Mouse (Mus musculus): ENCODE results near the gene Kif18b. TPM values are rescaled to one million over a fixed set of nuclear protein-coding genes. Genes with fewer than 3 reads are reported as not detected.

Kif18b gene
- total and polyA plus RNA-seq, 3 experiments: 36.1 to 116 (median 45.7) TPM

DNA sequence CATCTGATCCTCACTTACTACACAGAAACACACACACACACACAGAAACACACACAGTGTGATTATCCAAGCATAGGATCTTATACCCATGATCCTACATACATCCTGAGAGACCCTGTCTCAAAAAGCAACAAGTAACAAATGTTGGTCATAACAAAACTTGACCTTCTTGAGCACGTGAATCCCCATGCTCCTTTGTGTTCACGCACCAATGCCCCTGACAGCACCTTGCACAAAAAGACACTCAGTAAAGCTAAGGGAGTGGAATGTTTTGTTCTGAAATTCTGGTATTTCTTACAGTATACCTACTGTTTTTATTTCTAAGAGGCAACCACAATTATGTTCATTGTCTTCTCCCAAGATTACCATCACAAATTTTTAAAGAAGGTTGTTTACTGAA is 45.4 kb downstream of the Kif18b start:
- peaks cover 0 to 17% of the 10 kb centered on the region in 2 experiments; a peak in 3 of 4 replicates for H3K4me1 ChIP-seq (ENCODE audit: control insufficient read depth in 1 of 2, insufficient read depth in 2 of 2, low read length in 2 of 2)
- no peak for DNase-seq (ENCODE audit: low read depth, low spot score)
- TF ChIP-seq GABPA (IDR thresholded peaks at IDR 0.05; ENCODE audit: low read depth, low read length): no peak
- no peak for TF ChIP-seq UBTF (IDR thresholded peaks at IDR 0.05; ENCODE audit: borderline replicate concordance, insufficient read depth, low read depth, low read length)
- TF ChIP-seq ETS1 (IDR thresholded peaks at IDR 0.05; ENCODE audit: low read depth, low read length): no peak
- TF ChIP-seq RCOR1 (IDR thresholded peaks at IDR 0.05; ENCODE audit: low read depth, low read length): no peak
- TF ChIP-seq HCFC1 (IDR thresholded peaks at IDR 0.05; ENCODE audit: low read depth, low read length): no peak
- no peak for TF ChIP-seq JUND (IDR thresholded peaks at IDR 0.05; ENCODE audit: low read depth, low read length)
- no peak for TF ChIP-seq MYC (IDR thresholded peaks at IDR 0.05; ENCODE audit: low read depth, low read length)
- TF ChIP-seq CHD1 (IDR thresholded peaks at IDR 0.05; ENCODE audit: low read depth, low read length): no peak
- TF ChIP-seq CTCF (IDR thresholded peaks at IDR 0.05 in 2 of 3, conservative IDR thresholded peaks at IDR 0.05 in 1 of 3; ENCODE audit: control insufficient read depth in 1 of 3, insufficient read depth in 1 of 3, low read depth in 2 of 3, low read length in 3 of 3, poor library complexity in 1 of 3, severe bottlenecking in 1 of 3): no peak
- H3K9ac ChIP-seq (ENCODE audit: control insufficient read depth, low read depth, low read length, poor library complexity, severe bottlenecking): peak overlapping the region; percentile 89
- H3K79me2 ChIP-seq (ENCODE audit: control insufficient read depth, insufficient read depth, low read length, poor library complexity): peaks cover 25% of the 10 kb centered on the region
- H3K27ac ChIP-seq (ENCODE audit: control insufficient read depth, low read depth, low read length): no peak overlapping the region
- H3K36me3 ChIP-seq (ENCODE audit: control insufficient read depth in 1 of 2, insufficient read depth in 2 of 2, low read length in 2 of 2): peaks cover 14 to 19% of the 10 kb centered on the region in 2 experiments
- peak overlapping the region in 1 of 2 experiments; percentile 55; a peak in 2 of 4 replicates for H3K4me3 ChIP-seq (ENCODE audit: control insufficient read depth in 1 of 2, insufficient read depth in 1 of 2, low read depth in 2 of 2, low read length in 2 of 2)
- H3K27me3 ChIP-seq (ENCODE audit: control insufficient read depth in 1 of 2, insufficient read depth in 2 of 2, low read length in 2 of 2): no peaks in the 10 kb centered on the region
- H3K9me3 ChIP-seq (replicated peaks; ENCODE audit: insufficient read depth, low read length): no peaks in the 10 kb centered on the region

DNA sequence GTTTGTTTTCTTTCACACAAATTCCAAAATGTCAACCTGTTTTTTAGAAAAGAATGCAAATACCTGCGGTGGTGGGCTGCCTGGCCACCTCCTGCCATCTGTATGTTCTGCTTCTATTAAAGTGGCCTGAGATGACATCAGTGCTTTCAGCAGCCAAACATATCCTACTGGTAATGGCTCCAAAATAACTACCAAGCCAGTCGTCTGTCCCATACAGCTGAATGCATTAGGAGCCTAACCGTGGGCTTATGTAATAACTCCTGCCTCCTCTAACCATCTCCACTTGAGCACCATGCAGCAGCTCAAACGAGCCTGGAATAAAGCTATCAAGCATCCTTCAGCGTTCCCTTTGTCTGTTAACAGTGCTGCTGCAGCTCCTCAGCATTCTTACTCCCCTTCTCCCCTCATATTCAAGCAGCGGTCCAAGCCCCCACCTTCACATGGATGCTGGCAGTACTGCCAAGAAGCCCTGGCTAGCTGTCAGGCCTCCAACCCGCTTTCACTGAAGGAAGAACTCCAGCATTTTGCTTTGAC is 50.1 kb downstream of the Kif18b start:
- DNase-seq (ENCODE audit: low read depth, low spot score): no peak
- Histone ChIP-seq H3K79me2 (ENCODE audit: control insufficient read depth, insufficient read depth, low read length, poor library complexity) (peaks cover 19% of the 10 kb centered on the region), H3K27me3 (ENCODE audit: control insufficient read depth in 1 of 2, insufficient read depth in 2 of 2, low read length in 2 of 2) (no peaks in the 10 kb centered on the region), H3K36me3 (ENCODE audit: control insufficient read depth in 1 of 2, insufficient read depth in 2 of 2, low read length in 2 of 2) (peaks cover 8 to 21% of the 10 kb centered on the region in 2 experiments), H3K4me1 (ENCODE audit: control insufficient read depth in 1 of 2, insufficient read depth in 2 of 2, low read length in 2 of 2) (peaks cover 0 to 6% of the 10 kb centered on the region in 2 experiments; a peak in 1 of 4 replicates), H3K9ac (ENCODE audit: control insufficient read depth, low read depth, low read length, poor library complexity, severe bottlenecking) (no peak overlapping the region), H3K9me3 (replicated peaks; ENCODE audit: insufficient read depth, low read length) (no peaks in the 10 kb centered on the region), H3K4me3 (ENCODE audit: control insufficient read depth in 1 of 2, insufficient read depth in 1 of 2, low read depth in 2 of 2, low read length in 2 of 2) (no peak overlapping the region), H3K27ac (ENCODE audit: control insufficient read depth, low read depth, low read length) (no peak overlapping the region)
- TF ChIP-seq EP300 (IDR thresholded peaks at IDR 0.05; ENCODE audit: low read depth in 1 of 2, low read length in 2 of 2) (no peak), CTCF (IDR thresholded peaks at IDR 0.05 in 2 of 3, conservative IDR thresholded peaks at IDR 0.05 in 1 of 3; ENCODE audit: control insufficient read depth in 1 of 3, insufficient read depth in 1 of 3, low read depth in 2 of 3, low read length in 3 of 3, poor library complexity in 1 of 3, severe bottlenecking in 1 of 3) (no peak), MAFK (IDR thresholded peaks at IDR 0.05; ENCODE audit: borderline replicate concordance, low read depth, low read length) (no peak), ETS1 (IDR thresholded peaks at IDR 0.05; ENCODE audit: low read depth, low read length) (no peak), NRF1 (IDR thresholded peaks at IDR 0.05; ENCODE audit: insufficient read depth, low read depth, low read length, poor library complexity, severe bottlenecking) (no peak), USF1 (IDR thresholded peaks at IDR 0.05; ENCODE audit: low read depth, low read length) (no peak), TBP (IDR thresholded peaks at IDR 0.05; ENCODE audit: low read depth, low read length) (no peak), CHD2 (IDR thresholded peaks at IDR 0.05; ENCODE audit: low read length) (no peak), KAT2A (conservative IDR thresholded peaks at IDR 0.05; ENCODE audit: low read depth, low read length) (no peak), MXI1 (IDR thresholded peaks at IDR 0.05; ENCODE audit: low read depth, low read length) (no peak), SIN3A (IDR thresholded peaks at IDR 0.05; ENCODE audit: low read length) (no peak), RAD21 (IDR thresholded peaks at IDR 0.05; ENCODE audit: low read depth, low read length) (no peak), ELF1 (IDR thresholded peaks at IDR 0.05; ENCODE audit: low read depth, low read length) (no peak), RCOR1 (IDR thresholded peaks at IDR 0.05; ENCODE audit: low read depth, low read length) (no peak), MYC (IDR thresholded peaks at IDR 0.05; ENCODE audit: low read depth, low read length) (no peak), GABPA (IDR thresholded peaks at IDR 0.05; ENCODE audit: low read depth, low read length) (no peak), HCFC1 (IDR thresholded peaks at IDR 0.05; ENCODE audit: low read depth, low read length) (no peak), MEF2A (IDR thresholded peaks at IDR 0.05; ENCODE audit: extremely low read depth, insufficient replicate concordance, low read depth, low read length, poor library complexity, severe bottlenecking) (no peak), BHLHE40 (IDR thresholded peaks at IDR 0.05; ENCODE audit: borderline replicate concordance, low read depth, low read length) (no peak)
